Mouse (Mus musculus) heart, adult 2 months (tissue): ENCODE measurements around the gene Slc10a6. TPM values are rescaled to one million over a fixed set of nuclear protein-coding genes. Genes with fewer than 3 reads are reported as not detected.

Experiments
- DNase-seq, 2 experiments: peaks; one replicate each; pipeline ENCODE4 v3.0.0; 2021
- H3K27ac ChIP-seq: fragments of 200-600 bp; 2 replicates; pipeline ENCODE4 v1.8.1; 2022
- H3K27me3 ChIP-seq: fragments of 200-500 bp; 2 replicates; pipeline ENCODE4 v1.6.1; 2012; ENCODE audit warnings: mild to moderate bottlenecking, low read length, inconsistent platforms, mixed read lengths; ENCODE audit not compliant: control insufficient read depth, insufficient read depth
- H3K36me3 ChIP-seq: fragments of 200-500 bp; 2 replicates; pipeline ENCODE4 v1.6.1; 2012; ENCODE audit warnings: low read length, inconsistent platforms; ENCODE audit not compliant: control insufficient read depth, insufficient read depth
- H3K4me1 ChIP-seq: fragments of 200-500 bp; 2 replicates; pipeline ENCODE4 v1.6.1; 2011; ENCODE audit warnings: low read length; ENCODE audit not compliant: control insufficient read depth, insufficient read depth
- H3K4me3 ChIP-seq: fragments of 200-600 bp; 2 replicates; pipeline ENCODE4 v1.8.1; 2022
- H3K79me2 ChIP-seq: fragments of 200-500 bp; replicated peaks from 2 replicates; pipeline ENCODE4 v1.6.1; 2012; ENCODE audit warnings: mild to moderate bottlenecking, inconsistent platforms, low read length, moderate library complexity, mixed read lengths; ENCODE audit not compliant: control insufficient read depth, insufficient read depth
- H3K9ac ChIP-seq: fragments of 200-500 bp; 2 replicates; pipeline ENCODE4 v1.6.1; 2012; ENCODE audit warnings: low read depth, mild to moderate bottlenecking, control low read depth, inconsistent platforms, low read length, mixed read lengths
- CTCF ChIP-seq: fragments of 200-600 bp; IDR thresholded peaks from 2 replicates; pipeline ENCODE4 v1.8.1; 2022; ENCODE audit warnings: antibody characterized with exemption, mild to moderate bottlenecking, moderate library complexity
- EP300 ChIP-seq: fragments of 200-500 bp; IDR thresholded peaks from 2 replicates; pipeline ENCODE4 v1.6.1; 2011; ENCODE audit warnings: low read depth, low read length, control low read depth; ENCODE audit not compliant: insufficient read depth
- POLR2A ChIP-seq: fragments of 200-500 bp; IDR thresholded peaks from 2 replicates; pipeline ENCODE4 v1.6.1; 2011; ENCODE audit warnings: mild to moderate bottlenecking, low read depth, low read length, control low read depth; ENCODE audit not compliant: insufficient read depth
- WGBS: fragments of 180-500 bp; shearing (Covaris S2); methylation state at CpG from one replicate; pipeline ENCODE4 v1.1.7; 2018; 5-methylcytosine and 5-hydroxymethylcytosine counted together
- intact Hi-C: fragments of 180-260 bp; cut with DNase I; formaldehyde crosslinking; loops from one replicate; pipeline ENCODE4 v1.15.1; 2025
- polyA plus RNA-seq: library from polyadenylated mRNA; depleted of rRNA; stranded (reverse); fragments of >200 nt; gene quantifications from 2 replicates; pipeline ENCODE4 v1.2.3, GENCODE M21; 2012; rRNA removed
- total RNA-seq, 2 experiments: library from RNA; stranded (reverse); gene quantifications; 2 replicates each; pipeline ENCODE4 v1.2.3; 2021

The Slc10a6 gene
- total and polyA plus RNA-seq, 3 experiments = 4.1 to 8.3 (median 6.3) TPM

GRCm38 (mm10) chr5:103560546-103560945, 68.7 kb downstream of the Slc10a6 start:
- no peak overlapping the region for H3K27ac ChIP-seq
- H3K9ac ChIP-seq = no peak overlapping the region
- 89% methylated on average over 9 of the region's 9 CpGs for WGBS
- no peaks in the 10 kb centered on the region for H3K27me3 ChIP-seq
- intact Hi-C loops = no loop called here
- H3K36me3 ChIP-seq = no peaks in the 10 kb centered on the region
- DNase-seq = no peak
- no peak overlapping the region for H3K4me3 ChIP-seq
- TF ChIP-seq CTCF = no peak
- TF ChIP-seq EP300 = no peak
- no peak for TF ChIP-seq POLR2A
- H3K79me2 ChIP-seq = no peaks in the 10 kb centered on the region
- no peaks in the 10 kb centered on the region for H3K4me1 ChIP-seq

Other genes starting within 250 kb of the Slc10a6 start
- 1 to 10 TPM; 5.3 to 5.8 TPM for gene Ptpn13, start 204.2 kb downstream of the Slc10a6 start, total RNA-seq
- gene Ptpn13, start 204.2 kb downstream of the Slc10a6 start, polyA plus RNA-seq = 2.1 and 3.6 TPM in 2 replicates
- gene 1700016H13Rik, start 26.6 kb upstream of the Slc10a6 start, total RNA-seq = not detected
- gene 1700016H13Rik, start 26.6 kb upstream of the Slc10a6 start, polyA plus RNA-seq = 0.20 and 0.29 TPM in 2 replicates
- gene Aff1, start 63.0 kb upstream of the Slc10a6 start, total RNA-seq = 10 to 100 TPM; 37.4 to 46.9 TPM
- gene Aff1, start 63.0 kb upstream of the Slc10a6 start, polyA plus RNA-seq = 10.5 and 14.1 TPM in 2 replicates